Mouse (Mus musculus) neutrophil, adult 83 days (primary cell): ENCODE measurements around the gene Trmt10a. TPM values are rescaled to one million over a fixed set of nuclear protein-coding genes. Genes with fewer than 3 reads are reported as not detected.

Experiments
- total RNA-seq, 2 experiments: library from RNA; stranded (reverse); gene quantifications; one replicate each; pipeline ENCODE4 v1.2.4; 2023

The Trmt10a gene
- total RNA-seq, result 1 to 10 TPM; 1.9 to 2.9 TPM

GRCm38 (mm10) chr3:138143315-138144059, at the start of gene Trmt10a:
Trmt10a (plus strand) TSS chr3:138143448.

GRCm38 (mm10) chr3:138144642-138145171, 1.5 kb downstream of the Trmt10a start, which contains the start of gene Mttp:
Mttp (minus strand) TSS chr3:138144968.

GRCm38 (mm10) chr3:138193683-138194302, 50.5 kb downstream of the Trmt10a start, which contains the start of gene 4930579F01Rik:
4930579F01Rik (minus strand) TSS chr3:138193825.

Other genes starting within 250 kb of the Trmt10a start
- gene Lamtor3, start 224.9 kb upstream of the Trmt10a start, total RNA-seq, result 10 to 100 TPM; 56.8 to 62.0 TPM
- gene Dapp1, start 161.9 kb upstream of the Trmt10a start, total RNA-seq, result 10 to 100 TPM; 47.2 to 47.8 TPM
- gene 1110002E22Rik, start 78.4 kb upstream of the Trmt10a start, total RNA-seq, result not detected
- gene Gm5105, start 76.1 kb upstream of the Trmt10a start, total RNA-seq, result not detected
- 1 to 10 TPM; 1.4 to 2.0 TPM for gene Mttp, start 1.5 kb downstream of the Trmt10a start, total RNA-seq
- gene 4930579F01Rik, start 50.4 kb downstream of the Trmt10a start, total RNA-seq, result not detected
- gene Adh7, start 74.3 kb downstream of the Trmt10a start, total RNA-seq, result not detected
- not detected for gene Adh1, start 117.5 kb downstream of the Trmt10a start, total RNA-seq
- not detected for gene Adh6a, start 169.8 kb downstream of the Trmt10a start, total RNA-seq
- gene Adh6b, start 198.3 kb downstream of the Trmt10a start, total RNA-seq, result not detected